Mouse (Mus musculus) E14TG2a.4 (cell line): ENCODE measurements around the gene Umps.

Source experiments
- H3K27me3 ChIP-seq: 2 replicates; pipeline ENCODE4 v1.6.1; 2014; ENCODE audit warnings: low read length, control low read depth; ENCODE audit not compliant: insufficient read depth
- H3K36me3 ChIP-seq: 2 replicates; pipeline ENCODE4 v1.6.1; 2014; ENCODE audit warnings: low read length, control low read depth; ENCODE audit not compliant: insufficient read depth
- H3K4me1 ChIP-seq: replicated peaks from 2 replicates; pipeline ENCODE4 v1.6.1; 2014; ENCODE audit warnings: low read depth, low read length, control low read depth
- H3K4me3 ChIP-seq: replicated peaks from 2 replicates; pipeline ENCODE4 v1.5.1; 2014; ENCODE audit warnings: mild to moderate bottlenecking, low read length
- H3K9me3 ChIP-seq: 2 replicates; pipeline ENCODE4 v1.6.1; 2014; ENCODE audit warnings: low read length, control low read depth
- CTCF ChIP-seq: conservative IDR thresholded peaks from 2 replicates; pipeline ENCODE4 v1.5.1; 2014; ENCODE audit warnings: low read length
- NANOG ChIP-seq: IDR thresholded peaks from 2 replicates; pipeline ENCODE4 v1.6.1; 2014; ENCODE audit warnings: borderline replicate concordance, low read length, mixed read lengths
- POU5F1 ChIP-seq: IDR thresholded peaks from 2 replicates; pipeline ENCODE4 v1.6.1; 2014; ENCODE audit warnings: low read length, borderline replicate concordance

The Umps gene

DNA sequence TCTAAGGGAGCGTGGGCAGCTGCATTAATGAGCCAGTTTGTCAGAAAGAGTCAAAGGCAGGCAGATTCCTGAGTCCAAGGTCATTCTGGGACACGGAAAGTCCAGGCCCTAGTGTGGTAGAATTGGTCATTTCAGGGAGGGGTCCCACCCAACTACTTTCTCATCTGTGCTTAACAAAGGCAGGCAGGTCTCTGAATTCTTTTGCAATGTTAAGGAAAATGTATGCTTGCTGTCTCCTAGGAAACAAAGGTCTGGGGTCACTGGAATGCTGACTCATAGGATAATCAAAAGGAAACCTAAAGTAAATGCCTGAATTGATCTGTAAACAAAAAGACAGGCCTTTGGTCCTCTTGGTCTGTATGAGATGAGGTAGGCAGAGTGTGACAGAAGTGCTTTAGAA lies 13.0 kb upstream of the Umps start:
- no peak overlapping the region for H3K4me3 ChIP-seq
- 0 out of 2 replicates have a peak, but pooled peaks cover 3% of the 10 kb centered on the region for H3K27me3 ChIP-seq
- H3K4me1 ChIP-seq = peaks cover 31% of the 10 kb centered on the region
- TF ChIP-seq CTCF (no peak), NANOG (peak; percentile 37; the same call in 1 of the 2 replicates), POU5F1 (no peak)
- H3K36me3 ChIP-seq = no peaks in the 10 kb centered on the region
- H3K9me3 ChIP-seq = peaks cover 25% of the 10 kb centered on the region

- peaks cover 27% of the 10 kb centered on the region for H3K4me1 ChIP-seq
- TF ChIP-seq POU5F1 (no peak), CTCF (no peak), NANOG (no peak)
- peak overlapping the region; percentile 94 for H3K4me3 ChIP-seq
- no peaks in the 10 kb centered on the region for H3K9me3 ChIP-seq
- H3K36me3 ChIP-seq = peaks cover 22% of the 10 kb centered on the region
- peaks cover 5% of the 10 kb centered on the region; the same call in 1 of the 2 replicates for H3K27me3 ChIP-seq
Observed at GRCm38 (mm10) chr16:33967283-33967640, 424 bp upstream of the Umps start.

DNA sequence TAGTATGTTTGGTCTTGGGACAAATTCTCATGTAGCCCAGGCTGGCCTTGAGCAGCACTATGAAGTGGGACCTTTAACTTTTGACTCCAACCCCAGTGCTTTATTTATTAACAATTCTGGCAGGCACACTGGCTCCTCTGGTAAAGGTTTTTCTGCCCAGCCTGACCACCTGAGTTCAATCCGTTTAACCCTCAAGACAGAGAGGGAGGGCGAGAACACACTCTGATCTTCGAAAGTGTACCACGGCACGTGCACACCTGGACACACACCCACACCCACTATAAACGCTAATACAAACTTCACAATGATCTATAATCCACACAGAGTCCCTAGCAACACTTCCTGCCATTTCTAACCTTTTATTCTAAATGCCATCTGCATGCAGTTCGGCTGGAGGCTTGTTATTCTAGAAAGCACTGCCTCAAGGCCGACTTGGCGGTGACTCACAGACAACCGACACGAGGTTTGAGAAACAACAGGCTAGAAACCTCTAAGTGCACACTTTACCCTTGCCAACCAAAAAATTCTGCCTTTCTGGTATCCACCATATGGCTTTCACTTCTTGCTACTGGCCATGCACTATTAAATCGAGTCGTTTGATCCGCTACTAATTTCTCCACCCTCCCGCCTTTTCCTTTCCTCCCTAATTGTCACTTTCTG lies 830 bp downstream of the Umps start:
- Histone ChIP-seq H3K27me3 (peaks cover 5% of the 10 kb centered on the region; the same call in 1 of the 2 replicates), H3K9me3 (no peaks in the 10 kb centered on the region), H3K36me3 (peaks cover 34% of the 10 kb centered on the region), H3K4me3 (peak overlapping the region; percentile 94), H3K4me1 (peaks cover 35% of the 10 kb centered on the region)
- TF ChIP-seq NANOG (no peak), CTCF (no peak), POU5F1 (no peak)

DNA sequence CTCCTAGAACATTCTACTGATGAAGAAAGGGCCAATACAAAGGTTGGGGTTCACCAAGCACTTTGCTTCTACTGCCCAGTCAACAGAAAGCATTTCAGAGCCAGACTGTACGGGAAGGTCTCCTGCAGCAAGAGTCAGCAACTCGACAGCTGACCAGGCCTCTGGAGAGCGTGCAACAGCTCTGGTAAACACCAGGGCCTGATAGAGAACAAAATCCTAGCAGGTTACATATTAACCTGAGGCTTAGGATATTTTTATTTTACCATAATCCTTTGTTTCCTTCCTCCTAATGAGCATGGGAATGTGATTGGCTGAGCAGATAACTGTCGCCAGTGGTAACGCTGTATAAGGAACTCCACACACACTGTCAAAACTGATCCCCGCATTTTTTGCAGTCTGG lies 3.3 kb downstream of the Umps start:
- Histone ChIP-seq H3K36me3 (peaks cover 59% of the 10 kb centered on the region), H3K4me1 (peaks cover 47% of the 10 kb centered on the region), H3K4me3 (no peak overlapping the region), H3K9me3 (no peaks in the 10 kb centered on the region), H3K27me3 (peaks cover 5% of the 10 kb centered on the region; the same call in 1 of the 2 replicates)
- TF ChIP-seq CTCF (no peak), NANOG (no peak), POU5F1 (no peak)

DNA sequence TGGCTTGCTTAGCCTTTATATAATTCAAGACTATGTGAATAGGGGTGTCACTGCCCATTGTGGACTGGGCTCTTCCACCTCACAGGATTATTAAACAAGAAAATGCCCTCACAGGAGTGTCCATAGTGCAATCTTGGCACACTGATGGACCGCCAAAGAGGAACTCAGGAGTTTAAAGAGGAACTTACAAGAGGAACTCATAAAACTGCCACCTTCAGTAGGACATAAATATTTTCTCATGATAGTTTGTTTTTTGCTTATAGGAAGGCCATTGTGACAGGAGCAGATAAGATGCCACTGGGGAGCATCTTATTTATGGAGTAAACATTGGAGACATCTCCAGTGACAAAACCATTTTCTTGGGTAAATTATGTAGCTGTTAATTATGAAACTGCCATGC lies 12.0 kb downstream of the Umps start:
- Histone ChIP-seq H3K9me3 (no peaks in the 10 kb centered on the region), H3K4me1 (peaks cover 8% of the 10 kb centered on the region), H3K36me3 (peaks cover 76% of the 10 kb centered on the region), H3K27me3 (no peaks in the 10 kb centered on the region), H3K4me3 (no peak overlapping the region)
- no peak for TF ChIP-seq NANOG
- TF ChIP-seq POU5F1 = no peak
- no peak for TF ChIP-seq CTCF

DNA sequence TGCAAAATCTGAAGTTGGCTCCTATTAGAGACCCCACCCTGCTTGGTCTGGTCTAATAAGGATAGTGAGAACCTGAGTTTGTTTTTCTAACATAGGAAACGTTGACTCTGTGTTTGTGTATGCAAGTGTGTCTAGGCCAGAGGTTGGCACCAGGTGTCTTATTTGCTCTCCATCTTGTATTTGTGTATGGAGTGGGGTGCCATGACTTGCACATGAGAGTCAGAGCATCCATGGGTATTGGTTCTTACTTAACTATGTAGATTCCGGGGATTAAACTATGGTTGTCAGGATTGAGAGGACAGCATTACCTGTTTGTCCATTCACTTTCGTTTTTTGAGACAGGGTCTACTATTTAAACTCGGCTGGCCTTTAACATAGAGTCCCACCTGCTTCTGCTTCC lies 13.8 kb downstream of the Umps start:
- no peaks in the 10 kb centered on the region for H3K9me3 ChIP-seq
- no peaks in the 10 kb centered on the region for H3K27me3 ChIP-seq
- TF ChIP-seq POU5F1 (no peak), CTCF (no peak), NANOG (no peak)
- H3K4me3 ChIP-seq = no peak overlapping the region
- peaks cover 18% of the 10 kb centered on the region for H3K4me1 ChIP-seq
- H3K36me3 ChIP-seq = peaks cover 65% of the 10 kb centered on the region

GRCm38 (mm10) chr16:33950830-33951229 lies 16.0 kb downstream of the Umps start:
- Histone ChIP-seq H3K4me3 (no peak overlapping the region), H3K4me1 (peaks cover 26% of the 10 kb centered on the region), H3K36me3 (peaks cover 47% of the 10 kb centered on the region), H3K9me3 (no peaks in the 10 kb centered on the region), H3K27me3 (no peaks in the 10 kb centered on the region)
- TF ChIP-seq CTCF = peak; percentile 78
- TF ChIP-seq NANOG = no peak
- TF ChIP-seq POU5F1 = no peak

- peaks cover 43% of the 10 kb centered on the region for H3K36me3 ChIP-seq
- no peaks in the 10 kb centered on the region for H3K9me3 ChIP-seq
- no peak overlapping the region for H3K4me3 ChIP-seq
- TF ChIP-seq POU5F1 (no peak), CTCF (peak; percentile 13; the same call in 1 of the 2 replicates)
- peaks cover 26% of the 10 kb centered on the region for H3K4me1 ChIP-seq
- H3K27me3 ChIP-seq = no peaks in the 10 kb centered on the region
Observed at GRCm38 (mm10) chr16:33950386-33950785, 16.5 kb downstream of the Umps start.

DNA sequence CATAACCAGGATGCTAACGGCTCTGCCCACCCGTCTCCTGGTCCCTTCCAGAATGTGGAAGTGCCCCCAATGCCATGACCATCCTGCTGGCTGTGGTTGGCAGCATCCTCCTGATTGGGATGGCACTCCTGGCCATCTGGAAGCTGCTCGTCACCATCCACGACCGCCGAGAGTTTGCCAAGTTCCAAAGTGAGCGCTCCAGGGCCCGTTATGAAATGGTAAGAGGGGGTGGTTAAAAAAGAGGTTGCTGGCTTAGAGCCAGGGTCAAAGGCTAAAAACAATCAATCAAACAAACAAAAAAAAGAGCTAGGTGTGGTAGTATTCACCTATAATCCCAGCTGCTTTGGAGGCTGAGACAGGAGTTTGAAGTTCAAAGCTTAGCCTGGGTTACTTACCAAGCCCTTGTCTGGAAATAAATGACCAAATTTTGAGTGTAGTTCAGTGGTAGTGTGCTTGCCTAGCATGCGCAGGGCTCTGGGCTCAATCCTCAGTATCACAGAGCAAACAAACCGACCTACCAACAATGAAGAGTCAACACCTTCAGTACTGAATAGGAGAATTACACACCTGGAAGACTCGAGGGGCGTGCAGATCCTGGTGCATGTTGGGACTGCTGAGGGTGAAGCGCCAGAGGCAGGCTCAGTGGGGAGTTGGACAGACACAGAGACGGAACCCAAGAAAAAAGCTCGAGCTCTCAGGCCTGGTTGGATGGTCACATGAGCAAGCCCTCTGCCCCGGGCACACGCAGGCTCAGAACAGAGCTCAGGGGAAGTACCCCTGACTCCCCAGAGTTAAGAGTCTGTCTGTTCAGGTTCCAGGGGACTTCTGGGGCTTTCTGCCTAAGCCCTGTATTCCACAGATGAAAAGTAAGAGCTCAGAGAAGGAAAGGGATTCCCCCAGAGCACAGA lies 18.9 kb downstream of the Umps start:
- no peak for TF ChIP-seq CTCF
- TF ChIP-seq NANOG = no peak
- no peak for TF ChIP-seq POU5F1

More for the DNA sequence above, 18.9 kb downstream of the Umps start:
- Histone ChIP-seq H3K9me3 (no peaks in the 10 kb centered on the region), H3K27me3 (no peaks in the 10 kb centered on the region), H3K36me3 (peaks cover 21% of the 10 kb centered on the region), H3K4me3 (no peak overlapping the region), H3K4me1 (peaks cover 26% of the 10 kb centered on the region)
